Mouse (Mus musculus) ES-E14 (cell line): Measurements from ENCODE around the gene Grid2. TPM values are rescaled to one million over a fixed set of nuclear protein-coding genes. Genes with fewer than 3 reads are reported as not detected.
"Not testable (repeated sequence)": the region's sequence is repeated elsewhere in the genome, so short reads cannot be mapped to it uniquely, and the experiment has no call there.

ENCODE experiments used
- DNase-seq: peaks from one replicate; pipeline ENCODE4 v3.0.0-alpha.2; 2013; ENCODE audit warnings: low read depth, low spot score
- H3K27ac ChIP-seq: 2 replicates; pipeline ENCODE4 v1.5.1; 2012; ENCODE audit warnings: low read depth, mild to moderate bottlenecking, low read length, moderate library complexity, mixed read lengths; ENCODE audit not compliant: poor library complexity, insufficient read depth, severe bottlenecking
- H3K36me3 ChIP-seq: 2 replicates; pipeline ENCODE4 v1.6.1; 2012; ENCODE audit warnings: mild to moderate bottlenecking, low read length, moderate library complexity, mixed read lengths; ENCODE audit not compliant: control insufficient read depth, poor library complexity, insufficient read depth, severe bottlenecking
- H3K4me1 ChIP-seq, 2 experiments: fragments of 150-350 bp in 1 of 2; sonication (generic) in 1 of 2; 2 replicates each; pipeline ENCODE4 v1.6.1; 2012; ENCODE audit warnings: low read length in 2 of 2, mild to moderate bottlenecking in 1 of 2, mixed read lengths in 1 of 2; ENCODE audit not compliant: control insufficient read depth in 2 of 2, insufficient read depth in 2 of 2, poor library complexity in 1 of 2
- H3K4me3 ChIP-seq, 2 experiments: fragments of 150-350 bp in 1 of 2; sonication (generic) in 1 of 2; 2 replicates each; pipeline ENCODE4 v1.5.1; 2012; ENCODE audit warnings: low read length in 2 of 2, low read depth in 1 of 2, mild to moderate bottlenecking in 1 of 2, mixed read lengths in 1 of 2; ENCODE audit not compliant: insufficient read depth in 1 of 2, poor library complexity in 1 of 2, severe bottlenecking in 1 of 2
- H3K9ac ChIP-seq: 2 replicates; pipeline ENCODE4 v1.6.1; 2012; ENCODE audit warnings: low read depth, mild to moderate bottlenecking, low read length, mixed read lengths; ENCODE audit not compliant: poor library complexity, insufficient read depth, severe bottlenecking
- H3K9me3 ChIP-seq: fragments of 150-350 bp; sonication (generic); 2 replicates; pipeline ENCODE4 v1.6.1; 2012; ENCODE audit warnings: low read depth, mild to moderate bottlenecking, low read length; ENCODE audit not compliant: control insufficient read depth, insufficient read depth
- CHD2 ChIP-seq: IDR thresholded peaks from 2 replicates; pipeline ENCODE4 v1.6.1; 2014; ENCODE audit warnings: mild to moderate bottlenecking, low read depth, low read length, inconsistent platforms
- HCFC1 ChIP-seq: IDR thresholded peaks from 2 replicates; pipeline ENCODE4 v1.6.1; 2012; ENCODE audit warnings: low read length, inconsistent platforms, borderline replicate concordance; ENCODE audit not compliant: insufficient read depth
- MAFK ChIP-seq: IDR thresholded peaks from 2 replicates; pipeline ENCODE4 v1.6.1; 2014; ENCODE audit warnings: mild to moderate bottlenecking, low read depth, low read length, inconsistent platforms; ENCODE audit not compliant: insufficient read depth
- ZC3H11A ChIP-seq: IDR thresholded peaks from 2 replicates; pipeline ENCODE4 v1.6.1; 2012; ENCODE audit warnings: low read depth, mild to moderate bottlenecking, inconsistent platforms, low read length, borderline replicate concordance
- ZNF384 ChIP-seq: IDR thresholded peaks from 2 replicates; pipeline ENCODE4 v1.6.1; 2012; ENCODE audit warnings: low read depth, low read length, inconsistent platforms
- in situ Hi-C, 2 experiments: fragments of 600-800 bp; cut with MboI; formaldehyde crosslinking; loops; one replicate each; pipeline ENCODE4 v1.15.1; 2025; ENCODE audit warnings: low sequenced_read_pairs in 2 of 2, inconsistent platforms in 1 of 2; ENCODE audit not compliant: unreplicated experiment in 2 of 2
- total RNA-seq: library from RNA; depleted of rRNA; stranded (reverse); fragments of 300-350 nt; gene quantifications from 2 replicates; pipeline ENCODE4 v1.2.3, GENCODE M21; 2012

Grid2 gene
- total RNA-seq, 1 experiment, result 0.94 TPM

DNA sequence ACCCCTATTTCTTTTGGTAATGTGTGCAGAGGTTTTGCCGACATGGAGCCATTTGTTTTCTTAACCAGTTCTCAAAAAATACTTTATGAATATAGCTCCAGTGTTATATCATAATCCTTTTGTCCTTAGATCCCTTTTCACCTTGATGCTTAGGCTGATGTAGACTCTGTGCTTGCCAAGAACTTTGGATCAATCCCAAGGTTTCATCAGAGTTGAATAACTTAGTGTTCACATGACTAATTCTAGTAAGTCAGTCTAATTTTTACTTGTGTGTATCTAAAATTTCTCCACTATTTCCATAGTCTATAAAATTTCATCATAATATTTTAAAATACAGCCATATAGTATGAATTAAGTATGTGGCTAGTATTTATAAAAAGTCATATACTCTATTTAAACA, 259.3 kb downstream of the Grid2 start:
- Histone ChIP-seq H3K4me1 (no peaks in the 10 kb centered on the region), H3K9me3 (no peaks in the 10 kb centered on the region), H3K27ac (no peak overlapping the region), H3K4me3 (no peak overlapping the region), H3K9ac (no peak overlapping the region), H3K36me3 (no peaks in the 10 kb centered on the region)
- DNase-seq, result no peak
- TF ChIP-seq ZC3H11A (no peak), MAFK (no peak), CHD2 (no peak), HCFC1 (no peak), ZNF384 (no peak)
- in situ Hi-C loops, result no loop called here

DNA sequence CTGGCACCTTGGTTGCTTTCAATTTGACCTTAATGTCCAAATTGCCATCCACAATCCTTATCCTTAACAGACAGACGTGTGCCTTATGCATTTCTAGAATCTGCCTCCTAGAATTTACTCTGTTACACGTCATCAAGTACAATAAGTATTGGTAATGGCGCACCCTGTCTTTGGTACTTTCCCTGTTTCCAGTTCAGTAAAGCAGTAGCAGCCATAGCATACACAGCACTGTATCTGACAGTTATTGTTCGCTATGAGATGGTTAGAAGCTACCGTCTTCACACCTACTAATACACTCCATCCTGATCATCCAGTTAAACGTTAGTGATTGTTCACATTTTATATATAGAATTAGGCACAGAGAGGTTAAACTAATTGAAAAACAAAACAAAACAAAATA, 260.3 kb downstream of the Grid2 start:
- no peaks in the 10 kb centered on the region for H3K4me1 ChIP-seq
- no peak overlapping the region for H3K27ac ChIP-seq
- no peaks in the 10 kb centered on the region for H3K36me3 ChIP-seq
- no peak overlapping the region for H3K4me3 ChIP-seq
- no peak overlapping the region for H3K9ac ChIP-seq
- DNase-seq, result no peak
- in situ Hi-C loops, result no loop called here
- TF ChIP-seq ZC3H11A (no peak), MAFK (no peak), ZNF384 (no peak), HCFC1 (no peak), CHD2 (no peak)
- H3K9me3 ChIP-seq, result no peaks in the 10 kb centered on the region

DNA sequence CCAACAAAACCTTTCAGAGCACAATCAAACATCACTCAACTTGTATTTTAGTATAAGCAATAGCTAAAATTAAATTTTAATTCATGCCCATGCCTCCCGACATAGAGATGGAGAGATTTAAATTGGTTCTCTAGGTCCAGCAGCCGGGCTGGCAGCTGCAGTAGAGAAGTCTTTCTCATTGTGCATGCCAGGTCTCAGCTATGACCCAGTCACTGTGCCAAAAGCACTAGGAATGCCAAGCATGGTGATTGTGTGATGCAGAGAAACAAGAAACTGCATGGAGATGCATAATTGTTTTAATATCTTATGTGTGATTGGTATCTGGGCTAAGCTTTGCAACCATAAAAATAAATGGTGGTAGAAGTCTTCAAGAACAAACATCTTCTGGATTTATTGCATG, 276.1 kb downstream of the Grid2 start:
- Histone ChIP-seq H3K4me3 (no peak overlapping the region), H3K36me3 (no peaks in the 10 kb centered on the region), H3K9me3 (no peaks in the 10 kb centered on the region), H3K9ac (no peak overlapping the region), H3K4me1 (no peaks in the 10 kb centered on the region), H3K27ac (no peak overlapping the region)
- TF ChIP-seq ZC3H11A (no peak), ZNF384 (no peak), CHD2 (no peak), HCFC1 (no peak), MAFK (no peak)
- DNase-seq, result no peak
- in situ Hi-C loops, result no loop called here

DNA sequence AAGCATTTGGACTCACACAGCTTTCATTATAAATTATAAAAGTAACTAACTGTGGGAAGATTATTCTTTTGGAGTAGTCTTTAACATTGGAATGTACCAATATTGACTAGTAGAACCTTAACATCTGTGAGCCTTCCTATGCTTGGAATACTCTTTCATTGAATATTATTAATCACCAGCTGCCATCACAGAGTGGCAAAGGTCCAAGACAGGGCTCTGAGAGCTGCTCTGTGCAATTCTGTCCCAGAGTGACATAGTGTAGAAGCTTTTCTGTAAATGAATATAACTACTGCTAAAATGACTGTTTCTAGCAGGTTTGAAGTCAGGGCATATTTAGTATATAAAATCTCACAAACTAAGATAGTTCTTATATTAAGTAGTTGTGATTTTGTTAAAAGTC, 277.2 kb downstream of the Grid2 start:
- Histone ChIP-seq H3K27ac (no peak overlapping the region), H3K36me3 (no peaks in the 10 kb centered on the region), H3K9ac (no peak overlapping the region), H3K4me1 (no peaks in the 10 kb centered on the region), H3K9me3 (no peaks in the 10 kb centered on the region), H3K4me3 (no peak overlapping the region)
- no peak for TF ChIP-seq CHD2
- no peak for TF ChIP-seq ZC3H11A
- no peak for TF ChIP-seq MAFK
- no peak for TF ChIP-seq ZNF384
- TF ChIP-seq HCFC1, result no peak
- DNase-seq, result no peak
- in situ Hi-C loops, result no loop called here

DNA sequence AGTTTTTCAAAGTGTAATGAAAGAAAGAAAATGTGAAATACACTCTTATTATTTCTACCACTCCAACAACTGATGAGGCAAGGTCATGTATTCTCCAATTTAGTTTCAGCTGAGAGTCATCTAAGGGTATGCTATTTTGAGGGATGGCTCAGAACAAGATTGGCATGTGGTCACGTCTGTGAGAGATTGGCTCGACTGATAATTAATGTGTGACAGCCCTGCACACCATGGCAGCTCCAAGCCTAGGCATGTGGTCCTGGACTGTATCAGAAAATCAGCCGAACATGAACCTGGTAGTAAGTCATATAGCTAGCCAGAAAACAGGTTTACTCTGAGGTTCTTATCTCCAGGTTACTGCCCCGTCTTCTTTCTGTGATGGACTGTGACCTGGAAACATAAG, 292.1 kb downstream of the Grid2 start:
- no peaks in the 10 kb centered on the region for H3K9me3 ChIP-seq
- no peak overlapping the region for H3K4me3 ChIP-seq
- no peak overlapping the region for H3K9ac ChIP-seq
- DNase-seq, result no peak
- H3K36me3 ChIP-seq, result no peaks in the 10 kb centered on the region
- no peaks in the 10 kb centered on the region for H3K4me1 ChIP-seq
- no peak overlapping the region for H3K27ac ChIP-seq
- in situ Hi-C loops, result no loop called here
- no peak for TF ChIP-seq ZNF384
- no peak for TF ChIP-seq ZC3H11A
- no peak for TF ChIP-seq CHD2
- TF ChIP-seq HCFC1, result no peak
- no peak for TF ChIP-seq MAFK

DNA sequence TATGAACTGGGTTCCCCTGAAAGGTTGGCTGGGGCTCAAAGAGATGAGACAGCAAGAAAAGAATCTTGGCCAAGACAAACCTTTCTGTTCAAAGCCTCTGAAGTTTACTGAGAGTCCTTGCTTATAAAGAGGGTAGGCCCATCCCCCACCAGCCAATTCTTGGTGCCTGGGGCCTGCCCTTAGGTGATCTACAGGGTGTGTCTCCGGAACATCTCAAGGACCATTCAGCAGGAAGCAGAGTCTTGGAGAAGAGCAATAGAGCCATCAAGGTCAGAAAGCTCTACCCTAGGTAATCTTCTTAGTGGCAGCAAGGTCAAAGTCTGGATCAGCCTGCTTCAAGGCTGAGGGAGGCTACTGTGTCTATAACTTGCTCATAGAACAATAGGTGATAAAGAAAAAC, 313.1 kb downstream of the Grid2 start:
- in situ Hi-C loops, H3K9ac ChIP-seq, H3K9me3 ChIP-seq, H3K4me1 ChIP-seq, H3K4me3 ChIP-seq, H3K36me3 ChIP-seq, H3K27ac ChIP-seq: not testable (repeated sequence)
- DNase-seq, result peak; percentile 52
